Mouse (Mus musculus): Measurements from ENCODE around the gene Abhd16b.
A peak's percentile ranks its signal among the peaks of the same experiment; 100 is the strongest.
"Not testable (repeated sequence)": the region's sequence is repeated elsewhere in the genome, so short reads cannot be mapped to it uniquely, and the experiment has no call there.

The Abhd16b gene

DNA sequence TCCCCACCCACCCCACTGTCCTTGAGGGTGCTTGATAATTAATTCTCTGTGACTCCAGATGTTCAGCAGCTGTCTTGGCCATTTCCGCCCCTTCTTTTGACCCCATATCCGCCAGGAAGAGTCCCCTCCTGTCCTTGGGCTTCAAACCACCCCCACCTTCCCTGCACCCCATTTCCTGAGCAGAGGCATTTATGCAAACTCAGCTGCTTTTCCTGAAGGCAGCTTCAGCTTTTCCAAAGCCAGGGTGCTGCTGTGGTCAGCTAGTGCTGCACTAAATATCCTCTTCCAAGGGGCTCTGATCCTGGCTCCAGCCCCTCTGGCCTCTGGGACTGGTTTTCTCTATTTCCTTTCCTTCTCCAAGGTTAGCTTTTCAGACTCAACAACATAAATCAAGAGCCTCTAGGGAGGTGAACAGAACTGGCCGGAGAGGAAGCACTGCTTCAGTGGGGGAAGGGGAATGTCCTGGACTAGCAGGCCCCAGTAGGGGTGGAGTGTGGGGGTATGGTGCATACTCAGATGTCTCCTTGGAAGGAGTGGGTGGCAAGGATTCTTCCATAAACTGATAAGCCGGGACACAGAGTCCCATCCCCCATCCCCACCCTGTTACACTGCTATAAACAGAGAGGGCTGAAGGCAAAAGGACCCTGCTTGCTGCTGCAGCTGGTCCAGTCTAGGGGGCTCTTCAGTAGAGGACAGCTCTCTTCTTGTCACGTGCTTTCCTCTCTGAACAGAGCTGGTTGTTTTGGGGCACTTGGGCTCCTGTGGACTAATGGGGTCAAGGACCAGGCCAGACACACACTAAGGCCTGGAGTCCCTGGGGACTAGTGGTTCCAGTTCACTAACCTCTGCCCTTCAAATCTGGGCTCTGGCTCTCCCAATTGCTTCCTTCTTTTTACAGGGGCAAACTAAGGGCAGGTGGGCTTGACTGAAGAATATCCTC lies 5.4 kb upstream of the Abhd16b start:
- DNase-seq (ENCODE audit: low spot score), result no peak

DNA sequence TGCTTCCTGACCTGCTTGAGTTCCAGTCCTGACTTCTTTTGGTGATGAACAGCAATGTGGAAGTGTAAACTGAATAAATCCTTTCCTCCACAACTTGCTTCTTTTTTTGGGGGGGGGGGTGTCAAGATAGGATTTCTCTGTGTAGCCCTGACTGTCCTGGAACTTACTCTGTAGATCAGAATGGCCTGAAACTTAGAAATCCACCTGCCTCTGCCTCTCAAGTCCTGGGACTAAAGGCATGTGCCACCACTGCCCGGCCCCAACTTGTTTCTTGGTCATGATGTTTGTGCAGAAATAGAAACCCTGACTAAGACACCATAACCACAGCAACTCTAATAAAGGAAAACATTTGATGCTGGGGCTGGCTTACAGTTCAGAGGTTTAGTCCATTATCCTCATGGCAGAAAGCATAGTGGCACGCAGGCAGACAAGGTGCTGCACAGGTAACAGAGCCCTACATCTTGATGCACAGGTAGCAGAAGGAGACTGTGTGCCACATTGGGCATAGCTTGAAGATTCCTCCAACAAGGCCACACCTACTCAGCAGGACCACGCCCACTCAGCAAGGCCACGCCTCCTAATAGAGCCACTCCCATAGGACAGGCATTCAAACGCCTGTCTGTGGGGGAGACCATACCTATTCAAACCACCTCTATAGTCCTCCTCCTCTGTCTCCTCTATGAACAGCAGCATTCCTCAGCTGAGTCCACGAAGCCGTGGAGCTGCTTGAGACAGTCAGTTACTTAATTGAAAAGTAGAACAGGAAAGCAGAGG lies 1.4 kb upstream of the Abhd16b start:
- no peak for DNase-seq (ENCODE audit: low spot score)

DNA sequence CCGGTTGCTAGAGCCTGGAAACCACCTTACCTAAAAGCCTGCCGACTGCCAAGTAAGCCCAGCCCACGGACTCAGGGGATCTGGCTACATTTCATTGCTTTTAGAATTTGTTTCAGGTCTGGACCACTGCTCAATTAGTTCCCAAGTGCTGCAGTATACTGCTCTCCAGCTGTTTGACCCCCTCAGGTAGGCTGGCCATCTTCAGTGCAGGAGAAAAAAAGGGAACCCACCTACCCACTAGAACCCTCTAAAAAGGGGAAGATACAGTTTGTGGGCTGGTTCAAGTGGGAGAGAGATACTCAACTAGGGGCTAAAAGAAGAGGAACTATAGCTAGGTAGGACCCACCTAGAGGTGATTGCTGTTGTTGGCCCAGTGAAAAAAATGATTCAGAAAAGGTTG lies 800 bp upstream of the Abhd16b start:
- DNase-seq (ENCODE audit: low spot score), result no peak

DNA sequence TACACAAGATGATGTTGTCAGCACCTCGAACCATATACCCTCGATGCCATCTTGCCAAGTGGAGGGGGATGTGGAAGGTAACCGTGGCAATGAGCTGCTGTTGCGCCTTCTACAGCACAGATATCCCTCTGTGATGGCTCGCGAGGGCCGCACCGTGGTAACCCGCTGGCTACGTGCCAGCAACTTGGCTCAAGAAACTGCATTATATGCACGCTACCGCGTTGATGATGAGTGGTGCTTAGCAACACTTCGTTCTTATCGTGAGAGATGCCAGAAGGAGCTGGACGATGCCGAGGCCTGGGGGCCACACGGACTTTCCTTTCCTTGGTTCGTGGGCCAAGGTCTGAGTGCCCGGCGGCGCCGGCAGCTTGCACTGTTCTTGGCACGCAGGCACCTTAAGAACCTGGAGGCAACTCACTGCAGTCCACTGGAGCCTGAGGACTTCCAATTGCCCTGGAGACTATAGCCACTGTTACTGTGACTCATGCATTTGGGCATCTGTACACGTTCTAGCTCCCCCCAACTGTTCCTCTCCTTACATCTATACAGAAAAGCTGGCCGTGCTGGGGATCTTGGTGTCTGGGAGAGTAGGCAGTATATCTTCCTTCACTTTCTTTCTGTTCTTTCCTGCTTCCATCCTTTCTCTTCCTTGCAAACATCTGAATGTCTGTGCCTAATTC lies 1.4 kb downstream of the Abhd16b start:
- DNase-seq (ENCODE audit: low spot score), result no peak

DNA sequence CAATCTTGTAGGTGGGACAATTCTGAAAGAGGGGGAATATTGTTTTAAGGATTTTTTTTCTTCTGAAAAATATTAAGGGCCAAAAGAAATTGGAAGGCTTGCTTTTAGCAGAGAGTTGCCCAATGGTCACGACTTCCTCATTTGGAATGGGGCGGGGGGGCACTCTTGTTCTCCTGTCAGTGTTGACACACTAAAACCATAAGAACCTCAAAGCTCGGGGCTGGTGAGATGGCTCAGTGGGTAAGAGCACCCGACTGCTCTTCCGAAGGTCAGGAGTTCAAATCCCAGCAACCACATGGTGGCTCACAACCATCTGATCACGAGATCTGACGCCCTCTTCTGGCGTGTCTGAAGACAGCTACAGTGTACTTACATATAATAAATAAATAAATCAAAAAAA lies 2.8 kb downstream of the Abhd16b start:
- DNase-seq (ENCODE audit: low spot score), result not testable (repeated sequence)

DNA sequence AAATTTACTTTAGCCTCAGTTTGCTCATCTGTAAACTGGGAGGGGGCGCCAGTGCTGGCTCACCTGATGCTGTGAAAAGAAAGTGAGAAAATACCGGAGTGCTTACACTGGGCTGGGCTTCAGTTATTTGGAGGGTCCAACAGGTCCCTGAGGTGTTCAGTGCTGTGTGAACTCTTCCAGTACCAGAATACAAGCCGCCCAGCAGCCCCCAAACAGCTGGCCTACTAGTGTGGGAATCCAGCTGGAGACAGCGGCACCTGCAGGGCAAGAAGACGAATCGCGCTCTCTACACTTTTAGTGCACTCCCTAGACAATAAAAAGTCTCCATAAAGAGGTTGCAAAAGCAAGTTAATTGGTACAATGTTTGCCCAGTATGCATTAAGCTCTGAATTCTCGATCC lies 3.3 kb downstream of the Abhd16b start:
- no peak for DNase-seq (ENCODE audit: low spot score)

DNA sequence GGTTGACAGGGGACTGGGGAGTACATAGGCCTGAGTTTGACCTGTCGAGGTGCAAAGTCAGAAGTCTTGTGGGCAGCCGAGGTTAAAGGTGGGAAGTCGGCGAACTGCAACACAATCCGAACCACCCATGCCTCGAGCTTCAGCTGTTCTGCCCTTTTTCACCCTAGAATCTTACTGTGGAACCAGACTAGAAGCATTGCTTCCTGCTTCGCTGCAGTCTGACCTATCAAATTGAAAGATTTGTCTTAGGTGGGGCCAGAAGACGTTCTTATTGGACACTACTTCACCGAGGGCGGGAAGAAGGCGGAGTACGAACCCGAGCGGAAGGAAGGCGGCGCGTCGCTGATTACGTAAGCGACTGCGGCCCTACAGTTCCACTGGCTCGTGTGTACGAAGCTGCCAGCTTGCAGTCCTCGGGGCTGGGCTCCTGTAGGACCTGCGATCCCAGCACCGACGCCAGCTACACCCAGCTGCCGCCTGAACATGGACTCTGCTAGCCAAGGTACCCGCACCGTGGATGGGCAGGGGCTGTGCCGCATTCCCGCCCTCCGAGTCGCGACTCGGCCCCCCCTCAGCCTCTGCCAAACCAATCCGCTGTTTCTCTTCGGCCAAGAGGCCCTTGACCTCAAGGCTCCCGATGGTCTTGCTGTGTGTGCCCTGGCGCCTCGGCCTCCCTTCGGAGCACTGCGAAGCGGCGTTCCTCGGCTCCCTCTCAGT lies 4.0 kb downstream of the Abhd16b start, which contains the start of gene Tpd52l2:
Tpd52l2 (plus strand) TSS at position 312 of the 717 bp plus-strand sequence.
- DNase-seq (ENCODE audit: low spot score), result peak; percentile 89

DNA sequence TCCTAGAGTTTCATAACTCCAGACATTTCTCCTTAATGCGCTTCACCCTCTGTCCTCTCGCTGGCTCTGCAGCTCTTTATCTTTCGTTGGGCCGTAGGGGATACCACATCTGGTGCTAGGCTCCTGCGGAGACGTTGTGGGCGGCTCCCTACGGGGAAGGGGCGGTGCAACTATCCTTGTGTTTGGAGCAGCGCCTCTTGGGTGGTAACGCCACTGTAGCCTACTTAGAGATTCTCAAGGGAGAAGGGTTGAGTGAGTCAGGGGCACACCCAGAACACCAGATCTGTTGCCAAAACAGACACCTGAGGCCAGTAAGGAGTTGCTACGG lies 4.5 kb downstream of the Abhd16b start:
- DNase-seq (ENCODE audit: low spot score), result no peak

DNA sequence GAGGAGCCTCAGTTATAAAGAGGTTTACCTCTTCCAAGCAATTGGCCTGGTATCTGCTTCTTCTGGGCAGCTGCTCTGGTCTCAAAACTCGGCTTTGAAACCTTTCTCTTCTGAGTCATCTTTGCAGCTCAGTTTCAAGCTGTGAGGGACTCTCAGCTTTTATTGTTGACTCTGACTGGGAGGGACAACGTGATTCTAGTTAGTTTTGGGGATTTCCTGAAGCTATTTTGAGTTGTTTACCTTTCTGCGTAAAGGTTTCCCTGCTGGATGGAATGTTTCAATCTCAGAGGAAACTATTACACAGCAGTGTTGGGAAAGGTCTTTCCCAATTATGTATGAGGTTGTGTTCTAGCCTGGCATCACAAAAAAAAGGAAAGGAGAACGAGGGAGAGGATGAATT lies 5.6 kb downstream of the Abhd16b start:
- no peak for DNase-seq (ENCODE audit: low spot score)

DNA sequence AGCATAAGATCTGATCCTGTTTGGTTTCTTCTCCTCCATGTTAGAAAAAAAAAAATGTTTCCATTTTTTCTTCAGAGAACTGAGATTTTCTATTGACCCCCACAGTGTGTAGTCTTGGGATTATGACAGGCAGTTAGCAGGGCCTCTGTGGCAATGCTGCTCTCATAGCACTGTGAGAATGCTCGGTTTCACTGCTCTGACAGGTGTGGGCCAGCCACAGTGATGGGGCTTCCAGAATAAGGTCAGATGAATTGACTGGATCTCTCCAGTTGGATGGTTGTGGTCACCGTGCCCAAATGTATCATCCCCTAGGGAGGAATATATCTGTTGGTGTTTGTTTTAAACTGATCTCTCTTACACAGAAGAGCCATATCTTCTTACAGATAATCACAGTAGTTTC lies 16.2 kb downstream of the Abhd16b start:
- no peak for DNase-seq (ENCODE audit: low spot score)

DNA sequence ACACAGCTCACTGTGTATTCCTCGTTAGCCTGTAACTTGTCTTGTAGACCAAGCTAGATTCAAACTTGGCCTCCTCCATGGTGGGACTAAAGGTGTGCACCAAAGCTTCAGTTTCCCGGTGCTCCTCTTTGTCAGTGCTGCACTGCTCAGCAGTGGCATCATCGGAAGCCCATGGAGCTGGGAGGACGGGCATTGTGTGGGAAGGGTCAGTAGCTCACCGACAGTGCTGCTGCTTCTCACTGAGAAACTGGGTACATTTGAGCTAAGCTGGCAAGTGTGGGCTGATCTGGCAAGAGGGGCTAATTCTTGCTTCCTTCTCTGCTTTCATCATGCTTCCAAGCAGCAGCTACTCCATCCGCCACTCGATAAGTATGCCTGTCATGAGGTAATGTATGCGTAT lies 18.2 kb downstream of the Abhd16b start:
- no peak for DNase-seq (ENCODE audit: low spot score)

DNA sequence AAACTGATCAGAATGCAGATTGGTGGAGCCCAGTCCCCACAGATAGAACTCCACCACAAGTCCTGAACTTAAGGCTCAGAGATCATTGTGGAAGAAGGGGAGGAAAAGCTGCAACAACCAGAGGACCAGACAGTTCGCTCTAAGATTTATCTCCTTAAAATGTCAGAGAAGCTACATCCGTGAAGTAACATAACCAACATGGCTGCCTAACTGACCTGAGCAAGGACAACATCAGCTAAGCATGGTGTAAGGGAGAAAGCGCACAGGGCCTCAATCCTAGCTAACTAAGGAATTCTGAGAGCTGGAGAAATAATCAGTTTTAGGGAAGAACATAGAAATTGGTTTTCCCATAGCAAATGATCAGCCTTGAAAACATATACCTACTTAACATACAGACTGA lies 26.2 kb downstream of the Abhd16b start:
- no peak for DNase-seq (ENCODE audit: low spot score)

DNA sequence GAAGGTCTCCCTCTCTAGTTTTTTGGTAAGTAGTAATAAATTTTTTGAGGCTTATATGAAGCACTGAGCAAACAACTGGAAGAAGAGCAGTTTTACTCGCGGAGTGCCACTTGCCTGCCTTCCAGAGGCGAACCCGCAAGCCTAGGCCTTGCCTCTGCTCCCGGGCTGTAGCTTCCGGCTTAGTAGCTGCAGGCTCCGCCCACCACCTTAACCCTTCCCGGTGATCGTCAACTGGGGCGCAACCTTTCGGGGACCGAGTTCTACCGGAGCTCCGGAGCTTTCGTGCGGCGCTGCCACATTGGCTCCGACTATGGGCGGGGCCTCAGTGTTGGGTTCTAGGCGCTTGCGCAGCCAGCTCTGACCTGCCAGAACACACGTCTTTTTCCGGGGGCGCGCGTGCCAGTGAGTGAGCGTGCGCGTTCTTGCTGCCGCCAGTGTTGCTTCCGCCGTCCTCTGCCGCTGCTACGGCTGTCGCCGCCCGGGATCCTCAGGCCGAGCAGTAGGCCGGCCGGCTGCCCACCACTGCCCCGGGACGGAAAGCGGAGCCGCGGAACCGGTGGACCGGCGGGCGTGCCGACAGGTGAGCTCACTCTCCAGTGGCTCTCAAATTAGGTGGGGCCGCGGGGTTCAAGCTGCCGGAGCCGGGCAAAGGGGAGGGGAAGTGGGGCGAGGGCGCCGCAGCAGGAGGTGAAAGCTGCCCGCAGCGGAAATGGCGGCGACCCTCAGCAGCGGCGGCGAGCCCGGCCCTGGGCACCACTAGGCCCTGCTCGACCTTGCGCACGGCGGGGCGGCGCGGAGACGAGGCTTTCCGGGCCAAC lies 27.3 kb downstream of the Abhd16b start, which contains the start of gene Dnajc5:
Dnajc5 (plus strand) TSS at position 368 of the 818 bp plus-strand sequence.
- peak; percentile 97 for DNase-seq (ENCODE audit: low spot score)

DNA sequence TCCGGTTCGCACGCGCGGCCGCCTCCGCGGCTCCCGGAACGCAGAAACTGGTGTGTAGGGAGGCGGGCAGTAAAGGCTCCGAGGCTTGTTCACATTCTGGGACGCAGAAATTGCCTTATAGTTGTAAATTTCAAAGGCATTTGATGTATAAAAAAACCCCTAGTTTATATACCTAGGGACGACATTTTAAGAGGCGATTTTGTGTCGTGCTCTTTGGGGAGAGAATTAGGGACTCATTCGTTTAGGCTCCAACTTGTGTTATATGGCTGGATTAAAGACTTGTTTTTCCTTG lies 27.9 kb downstream of the Abhd16b start:
- DNase-seq (ENCODE audit: low spot score), result no peak

DNA sequence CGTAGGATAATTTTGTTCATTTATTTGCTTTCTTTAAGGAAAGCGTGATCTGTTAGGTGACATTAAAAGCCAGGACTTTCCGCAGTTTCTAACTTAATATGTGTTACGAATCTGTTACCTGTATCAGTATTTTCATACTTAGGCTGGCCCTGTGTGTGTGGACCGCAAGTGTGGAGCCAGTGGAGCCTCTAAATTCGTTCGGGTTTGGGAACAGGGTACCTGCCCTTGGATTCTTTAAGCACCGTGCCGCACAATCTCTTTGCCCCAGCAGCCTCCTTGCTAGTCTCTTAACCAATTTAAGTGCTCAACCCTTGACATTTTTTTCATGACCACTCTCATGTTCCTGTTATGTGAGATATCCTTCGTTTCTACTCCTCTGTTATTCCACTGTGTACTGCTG lies 28.5 kb downstream of the Abhd16b start:
- DNase-seq (ENCODE audit: low spot score), result no peak

DNA sequence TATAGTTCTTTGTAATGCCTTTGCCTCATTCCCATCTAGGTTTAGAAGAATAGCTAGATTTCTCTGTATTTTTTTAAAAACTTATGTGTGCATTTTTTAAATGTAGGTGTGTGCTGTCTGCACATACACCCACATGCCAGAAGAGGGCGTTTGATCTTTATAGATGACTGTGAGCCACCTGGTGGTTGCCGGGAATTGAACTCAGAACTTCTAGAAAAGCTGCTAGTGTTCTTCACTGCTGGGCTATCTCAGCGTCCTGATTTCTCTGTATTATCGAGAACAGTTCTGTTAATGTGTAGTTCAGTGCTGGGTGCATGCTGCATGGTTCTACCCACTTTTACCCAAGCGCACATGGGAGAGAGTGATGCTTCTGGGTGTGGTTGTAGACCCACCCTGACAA lies 29.8 kb downstream of the Abhd16b start:
- DNase-seq (ENCODE audit: low spot score), result no peak

DNA sequence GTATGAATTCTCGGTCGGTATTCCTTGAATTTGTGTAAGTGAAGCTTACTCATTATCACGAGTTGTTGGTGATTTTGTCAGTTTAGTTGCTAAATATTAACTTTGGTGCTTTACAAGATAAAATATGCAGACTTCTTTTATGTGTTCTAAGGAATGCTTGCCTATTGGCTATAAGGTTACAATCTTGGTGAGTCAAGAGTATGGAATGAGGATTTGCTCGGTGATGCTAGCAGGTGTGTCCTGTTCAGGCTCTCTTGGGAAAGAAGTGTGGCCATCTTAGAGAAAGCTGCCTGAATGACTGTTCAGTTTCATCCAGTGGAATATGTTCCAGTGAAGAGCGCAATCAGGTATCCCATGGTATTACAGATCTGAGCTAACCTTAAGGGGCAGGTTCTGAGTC lies 32.5 kb downstream of the Abhd16b start:
- DNase-seq (ENCODE audit: low spot score), result no peak

DNA sequence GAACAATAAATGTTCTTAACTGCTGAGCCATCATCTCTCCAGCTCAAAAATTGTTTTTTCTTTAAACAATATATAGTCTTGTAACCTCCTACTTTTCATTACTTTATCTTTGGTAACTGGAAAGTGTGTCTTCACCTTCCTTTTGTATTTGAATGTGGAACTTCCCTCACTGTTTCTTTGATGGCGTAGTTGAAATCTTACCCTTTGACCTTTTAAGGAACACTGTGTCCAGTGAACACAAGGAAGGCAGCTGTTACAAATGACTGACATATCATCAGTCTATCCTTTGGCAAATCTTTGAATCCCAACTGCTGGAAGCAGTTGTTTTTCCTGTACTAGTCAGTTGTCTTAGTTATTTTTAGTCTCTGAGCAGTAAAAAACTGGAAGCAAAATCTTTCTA lies 36.1 kb downstream of the Abhd16b start:
- no peak for DNase-seq (ENCODE audit: low spot score)

DNA sequence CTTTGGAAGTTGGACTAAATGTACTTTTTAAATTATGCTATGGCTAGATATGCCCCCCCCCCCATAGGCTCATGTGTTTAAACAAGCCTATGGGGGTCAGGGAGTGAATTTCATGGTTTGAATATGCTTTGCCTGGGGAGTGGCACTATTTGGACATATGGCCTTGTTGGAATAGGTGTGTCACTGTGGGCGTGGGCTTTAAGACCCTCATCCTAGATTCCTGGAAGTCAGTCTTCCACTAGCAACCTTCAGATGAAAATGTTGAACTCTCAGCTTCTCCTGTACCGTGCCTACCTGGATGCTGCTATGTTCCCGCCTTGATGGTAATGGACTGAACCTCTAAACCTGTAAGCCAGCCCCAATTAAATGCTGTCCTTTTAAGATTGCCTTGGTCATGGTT lies 39.6 kb downstream of the Abhd16b start:
- no peak for DNase-seq (ENCODE audit: low spot score)

DNA sequence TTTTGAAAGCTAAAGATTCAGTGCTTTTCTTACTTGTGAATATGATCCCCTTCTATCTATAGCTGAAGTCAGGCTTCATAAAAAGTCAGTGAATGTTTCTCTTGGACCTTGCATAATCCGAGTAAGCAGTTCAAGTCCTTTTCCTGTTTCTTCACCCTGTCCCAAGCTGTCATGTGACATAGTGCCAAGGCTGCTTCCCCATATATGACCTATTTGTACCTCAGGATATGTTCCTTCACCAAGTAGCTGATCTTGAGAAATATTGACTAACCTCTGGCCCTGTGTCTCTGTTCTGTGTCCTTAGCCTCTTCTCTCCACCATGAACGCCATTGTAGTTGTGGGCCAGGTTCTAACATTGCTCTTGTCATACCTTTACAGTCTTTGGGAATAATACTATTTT lies 43.4 kb downstream of the Abhd16b start:
- no peak for DNase-seq (ENCODE audit: low spot score)

DNA sequence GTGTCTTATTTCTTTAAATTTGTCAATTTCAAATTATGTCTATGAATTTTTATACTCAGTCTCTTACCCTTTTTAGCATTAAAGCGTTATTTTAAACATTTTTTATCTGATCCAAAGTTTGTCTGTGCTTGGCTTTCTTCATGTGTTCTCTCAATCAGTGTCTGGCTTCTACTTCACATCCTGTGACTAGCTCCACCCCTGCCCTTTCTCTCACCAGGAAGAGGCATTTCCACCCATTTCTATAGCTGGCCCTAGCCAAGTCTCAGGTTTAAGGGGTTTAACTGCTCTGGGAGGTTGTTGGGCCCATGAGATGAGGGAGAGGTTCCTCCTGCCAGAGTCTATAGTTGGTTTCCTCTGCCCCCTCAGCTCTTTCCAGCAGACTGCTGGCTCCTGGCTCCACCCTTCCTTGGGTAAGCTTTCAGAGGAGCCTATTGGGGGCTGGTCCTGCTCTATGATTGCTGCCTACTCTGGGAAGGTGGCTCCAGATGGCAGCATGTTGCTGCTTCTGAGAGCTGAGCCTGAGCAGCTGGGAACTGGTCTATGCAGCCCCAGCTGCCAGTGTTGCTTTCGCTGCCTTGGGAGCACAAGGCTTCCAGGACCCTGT lies 44.5 kb downstream of the Abhd16b start:
- peak; percentile 47 for DNase-seq (ENCODE audit: low spot score)
